Mouse (Mus musculus) spleen, adult 2 months (tissue): ENCODE data around the gene Cldn8. TPM values are rescaled to one million over a fixed set of nuclear protein-coding genes. Genes with fewer than 3 reads are reported as not detected.

ENCODE experiments used
- DNase-seq, 2 experiments: peaks; one replicate each; pipeline versions ENCODE4 v3.0.0 to v3.0.0-alpha.2; 2012 to 2021; ENCODE audit warnings: low spot score in 2 of 2, low read depth in 1 of 2
- H3K27ac ChIP-seq: fragments of 200-500 bp; 2 replicates; pipeline ENCODE4 v1.5.1; 2012; ENCODE audit warnings: low read length, inconsistent platforms; ENCODE audit not compliant: insufficient read depth
- H3K27me3 ChIP-seq: fragments of 200-500 bp; 2 replicates; pipeline ENCODE4 v1.6.1; 2012; ENCODE audit warnings: mild to moderate bottlenecking, moderate library complexity, low read length, inconsistent platforms; ENCODE audit not compliant: control insufficient read depth, insufficient read depth
- H3K36me3 ChIP-seq: fragments of 200-500 bp; 2 replicates; pipeline ENCODE4 v1.6.1; 2012; ENCODE audit warnings: mild to moderate bottlenecking, low read length, inconsistent platforms; ENCODE audit not compliant: control insufficient read depth, insufficient read depth
- H3K4me1 ChIP-seq: fragments of 200-500 bp; 2 replicates; pipeline ENCODE4 v1.6.1; 2011; ENCODE audit warnings: inconsistent platforms; ENCODE audit not compliant: control insufficient read depth, insufficient read depth, insufficient read length
- H3K4me3 ChIP-seq: fragments of 200-500 bp; 2 replicates; pipeline ENCODE4 v1.5.1; 2011; ENCODE audit warnings: mild to moderate bottlenecking, inconsistent platforms; ENCODE audit not compliant: insufficient read depth, insufficient read length; ENCODE audit errors: extremely low read depth
- CTCF ChIP-seq: fragments of 200-500 bp; IDR thresholded peaks from 2 replicates; pipeline ENCODE4 v1.5.1; 2011; ENCODE audit warnings: mild to moderate bottlenecking, inconsistent platforms; ENCODE audit not compliant: insufficient read depth, insufficient read length, insufficient replicate concordance; ENCODE audit errors: extremely low read depth
- POLR2A ChIP-seq: fragments of 200-500 bp; IDR thresholded peaks from 2 replicates; pipeline ENCODE4 v1.6.1; 2011; ENCODE audit warnings: low read depth, low read length, inconsistent platforms
- WGBS: fragments of 180-500 bp; shearing (Covaris S2); methylation state at CpG from one replicate; pipeline ENCODE4 v1.1.7; 2018; 5-methylcytosine and 5-hydroxymethylcytosine counted together
- polyA plus RNA-seq: library from polyadenylated mRNA; depleted of rRNA; stranded (reverse); fragments of >200 nt; gene quantifications from 2 replicates; pipeline ENCODE4 v1.2.3, GENCODE M21; 2012

Gene Cldn8
- polyA plus RNA-seq, 1 experiment: 0.08 TPM

- Histone ChIP-seq H3K4me3 (no peak overlapping the region), H3K36me3 (no peaks in the 10 kb centered on the region), H3K27ac (no peak overlapping the region), H3K27me3 (no peaks in the 10 kb centered on the region), H3K4me1 (no peaks in the 10 kb centered on the region)
- TF ChIP-seq CTCF (no peak), POLR2A (no peak)
- WGBS: 24% methylated on average over 16 of the region's 16 CpGs
- no peak for DNase-seq
Measured at GRCm38 (mm10) chr16:88599504-88600237, 36.7 kb upstream of the Cldn8 start.

- TF ChIP-seq CTCF: no peak
- no peak for TF ChIP-seq POLR2A
- DNase-seq: no peak
- Histone ChIP-seq H3K4me1 (no peaks in the 10 kb centered on the region), H3K27ac (no peak overlapping the region), H3K27me3 (no peaks in the 10 kb centered on the region), H3K4me3 (no peak overlapping the region), H3K36me3 (no peaks in the 10 kb centered on the region)
Measured at GRCm38 (mm10) chr16:88592758-88593157, 29.8 kb upstream of the Cldn8 start.

- DNase-seq: no peak
Measured at GRCm38 (mm10) chr16:88583338-88583737, 20.4 kb upstream of the Cldn8 start.

GRCm38 (mm10) chr16:88575885-88576679 lies 13.1 kb upstream of the Cldn8 start:
- no peaks in the 10 kb centered on the region for H3K36me3 ChIP-seq
- H3K4me3 ChIP-seq: no peak overlapping the region
- 76% methylated on average over 4 of the region's 4 CpGs for WGBS
- no peak overlapping the region for H3K27ac ChIP-seq
- TF ChIP-seq POLR2A: no peak
- no peaks in the 10 kb centered on the region for H3K4me1 ChIP-seq
- H3K27me3 ChIP-seq: no peaks in the 10 kb centered on the region
- DNase-seq: no peak

More at GRCm38 (mm10) chr16:88583338-88583737, 20.4 kb upstream of the Cldn8 start:
- 90% methylated on average over 9 of the region's 9 CpGs for whole genome bisulfite sequencing
- no peaks in the 10 kb centered on the region for H3K4me1 ChIP-seq
- H3K27me3 ChIP-seq: no peaks in the 10 kb centered on the region
- H3K36me3 ChIP-seq: no peaks in the 10 kb centered on the region
- TF ChIP-seq POLR2A (no peak), CTCF (no peak)
- H3K27ac ChIP-seq: no peak overlapping the region
- no peak overlapping the region for H3K4me3 ChIP-seq

- H3K36me3 ChIP-seq: no peaks in the 10 kb centered on the region
- no peaks in the 10 kb centered on the region for H3K27me3 ChIP-seq
- no peak for DNase-seq
- TF ChIP-seq CTCF: no peak
- TF ChIP-seq POLR2A: no peak
- H3K4me3 ChIP-seq: no peak overlapping the region
- H3K27ac ChIP-seq: no peak overlapping the region
- WGBS: 90% methylated on average over 5 of the region's 5 CpGs
- H3K4me1 ChIP-seq: no peaks in the 10 kb centered on the region
Measured at GRCm38 (mm10) chr16:88572904-88573404, 10.0 kb upstream of the Cldn8 start.

GRCm38 (mm10) chr16:88570136-88570535 lies 7.2 kb upstream of the Cldn8 start:
- Histone ChIP-seq H3K36me3 (no peaks in the 10 kb centered on the region), H3K4me1 (no peaks in the 10 kb centered on the region), H3K4me3 (no peak overlapping the region), H3K27ac (no peak overlapping the region), H3K27me3 (no peaks in the 10 kb centered on the region)
- no peak for DNase-seq
- no peak for TF ChIP-seq POLR2A
- no peak for TF ChIP-seq CTCF

GRCm38 (mm10) chr16:88569732-88570131 lies 6.7 kb upstream of the Cldn8 start:
- no peaks in the 10 kb centered on the region for H3K27me3 ChIP-seq
- TF ChIP-seq POLR2A: no peak
- no peak for TF ChIP-seq CTCF
- H3K27ac ChIP-seq: no peak overlapping the region
- no peaks in the 10 kb centered on the region for H3K4me1 ChIP-seq
- H3K36me3 ChIP-seq: no peaks in the 10 kb centered on the region
- DNase-seq: no peak
- WGBS: 96% methylated on average over 3 of the region's 3 CpGs
- no peak overlapping the region for H3K4me3 ChIP-seq
